Mouse (Mus musculus): Measurements from ENCODE around the gene Pcdh7.

The Pcdh7 gene

GRCm38 (mm10) chr5:57931738-57932137 is 214.0 kb downstream of the Pcdh7 start:
- no peak for DNase-seq

GRCm38 (mm10) chr5:57934666-57935065 is 216.9 kb downstream of the Pcdh7 start:
- no peak for DNase-seq

- DNase-seq: no peak
These were observed 222.7 kb downstream of the Pcdh7 start for GRCm38 (mm10) chr5:57940457-57940856.

- no peak for DNase-seq
These were observed 225.4 kb downstream of the Pcdh7 start for GRCm38 (mm10) chr5:57943176-57943575.

GRCm38 (mm10) chr5:57943611-57944010 is 225.8 kb downstream of the Pcdh7 start:
- no peak for DNase-seq

GRCm38 (mm10) chr5:57945419-57945818 is 227.7 kb downstream of the Pcdh7 start:
- no peak for DNase-seq

GRCm38 (mm10) chr5:57959317-57959716 is 241.6 kb downstream of the Pcdh7 start:
- DNase-seq: no peak

- DNase-seq: no peak
These were observed 246.0 kb downstream of the Pcdh7 start for GRCm38 (mm10) chr5:57963792-57964191.

GRCm38 (mm10) chr5:57964201-57964600 is 246.4 kb downstream of the Pcdh7 start:
- no peak for DNase-seq

- no peak for DNase-seq
These were observed 275.8 kb downstream of the Pcdh7 start for GRCm38 (mm10) chr5:57993584-57993983.

- no peak for DNase-seq
These were observed 303.6 kb downstream of the Pcdh7 start for GRCm38 (mm10) chr5:58021331-58021730.

GRCm38 (mm10) chr5:58025123-58025522 is 307.4 kb downstream of the Pcdh7 start:
- no peak for DNase-seq

- no peak for DNase-seq
These were observed 308.0 kb downstream of the Pcdh7 start for GRCm38 (mm10) chr5:58025759-58026158.

- DNase-seq: no peak
These were observed 322.1 kb downstream of the Pcdh7 start for GRCm38 (mm10) chr5:58039875-58040274.

GRCm38 (mm10) chr5:58044216-58044615 is 326.4 kb downstream of the Pcdh7 start:
- DNase-seq: no peak

GRCm38 (mm10) chr5:58081054-58081453 is 363.3 kb downstream of the Pcdh7 start:
- DNase-seq: peak; percentile 82

- no peak for DNase-seq
These were observed 364.5 kb downstream of the Pcdh7 start for GRCm38 (mm10) chr5:58082230-58082629.

GRCm38 (mm10) chr5:58083056-58083455 is 365.3 kb downstream of the Pcdh7 start:
- DNase-seq: no peak

GRCm38 (mm10) chr5:58083972-58084371 is 366.2 kb downstream of the Pcdh7 start:
- DNase-seq: no peak

GRCm38 (mm10) chr5:58108665-58109364 is 391.0 kb downstream of the Pcdh7 start:
- DNase-seq: no peak

- DNase-seq: no peak
These were observed 398.3 kb downstream of the Pcdh7 start for GRCm38 (mm10) chr5:58116096-58116495.

GRCm38 (mm10) chr5:58117896-58118295 is 400.1 kb downstream of the Pcdh7 start:
- DNase-seq: no peak

- no peak for DNase-seq
These were observed 401.3 kb downstream of the Pcdh7 start for GRCm38 (mm10) chr5:58118930-58119611.

- no peak for DNase-seq
These were observed 426.1 kb downstream of the Pcdh7 start for GRCm38 (mm10) chr5:58143897-58144296.

- DNase-seq: no peak
These were observed 436.2 kb downstream of the Pcdh7 start for GRCm38 (mm10) chr5:58153966-58154365.
